Mouse (Mus musculus) forebrain, postnatal 0 days (tissue): ENCODE data around the gene Nfya. TPM values are rescaled to one million over a fixed set of nuclear protein-coding genes. Genes with fewer than 3 reads are reported as not detected.

ENCODE experiments used
- ATAC-seq: fragments of 200-750 bp; cut with Nextera tagmentation; 2 replicates; pipeline ENCODE4 v1.8.0; 2017; ENCODE audit warnings: mild to moderate bottlenecking, moderate library complexity
- DNase-seq: peaks from one replicate; pipeline ENCODE4 v3.0.0-alpha.2; 2015
- H3K27ac ChIP-seq: fragments of 300-500 bp; sonication (generic); 2 replicates; pipeline ENCODE4 v1.5.1; 2014; ENCODE audit warnings: low read depth, mild to moderate bottlenecking, antibody characterized with exemption, low read length, moderate library complexity, mixed read lengths
- H3K27me3 ChIP-seq: fragments of 300-500 bp; sonication (generic); 2 replicates; pipeline ENCODE4 v1.6.1; 2014; ENCODE audit warnings: mild to moderate bottlenecking, low read length, mixed read lengths; ENCODE audit not compliant: insufficient read depth
- H3K36me3 ChIP-seq: fragments of 300-500 bp; sonication (generic); 2 replicates; pipeline ENCODE4 v1.6.1; 2014; ENCODE audit warnings: mild to moderate bottlenecking, moderate library complexity; ENCODE audit not compliant: insufficient read depth
- H3K4me1 ChIP-seq: fragments of 300-500 bp; sonication (generic); 2 replicates; pipeline ENCODE4 v1.6.1; 2014; ENCODE audit warnings: antibody characterized with exemption; ENCODE audit not compliant: insufficient read depth
- H3K4me2 ChIP-seq: fragments of 300-500 bp; sonication (generic); 2 replicates; pipeline ENCODE4 v1.6.1; 2014; ENCODE audit warnings: low read depth, mild to moderate bottlenecking, moderate library complexity
- H3K4me3 ChIP-seq: fragments of 300-500 bp; sonication (generic); 2 replicates; pipeline ENCODE4 v1.5.1; 2014; ENCODE audit warnings: low read depth, low read length, mixed read lengths
- H3K9ac ChIP-seq: fragments of 300-500 bp; sonication (generic); 2 replicates; pipeline ENCODE4 v1.6.1; 2014; ENCODE audit warnings: mild to moderate bottlenecking
- H3K9me3 ChIP-seq: fragments of 300-500 bp; sonication (generic); 2 replicates; pipeline ENCODE4 v1.6.1; 2016; ENCODE audit warnings: low read length
- CTCF ChIP-seq: sonication (generic); IDR thresholded peaks from 2 replicates; pipeline ENCODE4 v1.5.1; 2016; ENCODE audit warnings: antibody characterized with exemption, control low read depth, low read depth
- WGBS: fragments of 180-500 bp; shearing (Covaris S2); extraction: QIAGEN DNeasy Blood & Tissue Kit; methylation state at CpG from one replicate; pipeline ENCODE4 v1.1.7; 2014; 5-methylcytosine and 5-hydroxymethylcytosine counted together
- polyA plus RNA-seq: library from polyadenylated mRNA; unstranded; fragments of >200 nt; fragmentation: Nextera tagmentation; extraction: Ambion mirVana; gene quantifications from 2 replicates; pipeline ENCODE4 v1.2.1, GENCODE M21; 2015
- total RNA-seq: library from RNA; depleted of rRNA; stranded (reverse); fragments of >200 nt; gene quantifications from 2 replicates; pipeline ENCODE4 v1.2.3, GENCODE M21; 2014

The Nfya gene
- total and polyA plus RNA-seq, 2 experiments from 2014 or later: 6.6 to 35.0 TPM

- no peak for DNase-seq
- WGBS: 91% methylated on average over 1 of the region's 1 CpGs
Measured at GRCm38 (mm10) chr17:48418781-48419180, 9.1 kb upstream of the Nfya start.

GRCm38 (mm10) chr17:48418174-48418573, 8.5 kb upstream of the Nfya start:
- no peak for TF ChIP-seq CTCF
- no peaks in the 10 kb centered on the region for H3K4me1 ChIP-seq
- H3K9ac ChIP-seq: no peak overlapping the region
- no peaks in the 10 kb centered on the region for H3K9me3 ChIP-seq
- H3K4me2 ChIP-seq: no peak overlapping the region
- H3K27me3 ChIP-seq: no peaks in the 10 kb centered on the region
- 87% methylated on average over 7 of the region's 7 CpGs for WGBS
- DNase-seq (no peak), ATAC-seq (no peak)
- no peak overlapping the region for H3K27ac ChIP-seq
- H3K36me3 ChIP-seq: peaks cover 12% of the 10 kb centered on the region
- H3K4me3 ChIP-seq: no peak overlapping the region

More at GRCm38 (mm10) chr17:48418781-48419180, 9.1 kb upstream of the Nfya start:
- Histone ChIP-seq H3K9me3 (no peaks in the 10 kb centered on the region), H3K4me1 (no peaks in the 10 kb centered on the region), H3K9ac (no peak overlapping the region), H3K4me2 (no peak overlapping the region), H3K27me3 (no peaks in the 10 kb centered on the region), H3K36me3 (peaks cover 12% of the 10 kb centered on the region), H3K27ac (no peak overlapping the region), H3K4me3 (no peak overlapping the region)
- ATAC-seq: no peak
- TF ChIP-seq CTCF: no peak

GRCm38 (mm10) chr17:48417521-48417920, 7.8 kb upstream of the Nfya start:
- no peak for TF ChIP-seq CTCF
- no peak overlapping the region for H3K4me3 ChIP-seq
- H3K9ac ChIP-seq: no peak overlapping the region
- ATAC-seq (no peak), DNase-seq (no peak)
- H3K27ac ChIP-seq: no peak overlapping the region
- no peak overlapping the region for H3K4me2 ChIP-seq
- peaks cover 12% of the 10 kb centered on the region for H3K36me3 ChIP-seq
- 93% methylated on average over 6 of the region's 6 CpGs for WGBS
- H3K9me3 ChIP-seq: no peaks in the 10 kb centered on the region
- H3K4me1 ChIP-seq: no peaks in the 10 kb centered on the region
- H3K27me3 ChIP-seq: no peaks in the 10 kb centered on the region

- Histone ChIP-seq H3K4me2 (no peak overlapping the region), H3K4me1 (no peaks in the 10 kb centered on the region), H3K9me3 (no peaks in the 10 kb centered on the region), H3K36me3 (peaks cover 12% of the 10 kb centered on the region), H3K4me3 (no peak overlapping the region), H3K27me3 (no peaks in the 10 kb centered on the region), H3K27ac (no peak overlapping the region), H3K9ac (no peak overlapping the region)
- peak; percentile 88 for DNase-seq
- WGBS: 89% methylated on average over 14 of the region's 14 CpGs
- ATAC-seq: peak; percentile 89
- peak; percentile 78 for TF ChIP-seq CTCF
Measured at GRCm38 (mm10) chr17:48416425-48417195, 6.9 kb upstream of the Nfya start.

GRCm38 (mm10) chr17:48416011-48416410, 6.3 kb upstream of the Nfya start:
- Histone ChIP-seq H3K27ac (no peak overlapping the region), H3K27me3 (no peaks in the 10 kb centered on the region), H3K4me2 (no peak overlapping the region), H3K4me3 (no peak overlapping the region), H3K4me1 (0 out of 2 replicates have a peak, but pooled peaks cover 5% of the 10 kb centered on the region), H3K36me3 (peaks cover 12% of the 10 kb centered on the region), H3K9me3 (no peaks in the 10 kb centered on the region), H3K9ac (no peak overlapping the region)
- ATAC-seq (no peak), DNase-seq (no peak)
- WGBS: 78% methylated on average over 7 of the region's 7 CpGs
- no peak for TF ChIP-seq CTCF

GRCm38 (mm10) chr17:48411241-48411640, 1.5 kb upstream of the Nfya start:
- Histone ChIP-seq H3K4me1 (0 out of 2 replicates have a peak, but pooled peaks cover 16% of the 10 kb centered on the region), H3K36me3 (peaks cover 9% of the 10 kb centered on the region), H3K27ac (peak overlapping the region; percentile 94; the same call in 1 of the 2 replicates), H3K4me3 (peak overlapping the region; percentile 58), H3K9ac (0 out of 2 replicates have a peak overlapping the region, but pooled peaks have one; percentile 67), H3K9me3 (no peaks in the 10 kb centered on the region), H3K4me2 (peak overlapping the region; percentile 72), H3K27me3 (no peaks in the 10 kb centered on the region)
- 36% methylated on average over 8 of the region's 8 CpGs for WGBS
- ATAC-seq (no peak), DNase-seq (no peak)
- TF ChIP-seq CTCF: no peak

GRCm38 (mm10) chr17:48410299-48410785, 636 bp upstream of the Nfya start:
- DNase-seq (no peak), ATAC-seq (peak; percentile 0; the same call in 1 of the 2 replicates)
- H3K4me2 ChIP-seq: peak overlapping the region; percentile 72
- H3K27ac ChIP-seq: peak overlapping the region; percentile 94
- TF ChIP-seq CTCF: no peak
- peak overlapping the region; percentile 67 for H3K9ac ChIP-seq
- H3K4me3 ChIP-seq: peak overlapping the region; percentile 58
- no peaks in the 10 kb centered on the region for H3K27me3 ChIP-seq
- peaks cover 4% of the 10 kb centered on the region for H3K36me3 ChIP-seq
- 0 out of 2 replicates have a peak, but pooled peaks cover 16% of the 10 kb centered on the region for H3K4me1 ChIP-seq
- no peaks in the 10 kb centered on the region for H3K9me3 ChIP-seq
- WGBS: 2% methylated on average over 13 of the region's 13 CpGs
